Mouse (Mus musculus): ENCODE data around the gene Fbxw11. TPM values are rescaled to one million over a fixed set of nuclear protein-coding genes. Genes with fewer than 3 reads are reported as not detected.
"Not testable (repeated sequence)": the region's sequence is repeated elsewhere in the genome, so short reads cannot be mapped to it uniquely, and the experiment has no call there.

The Fbxw11 gene
- polyA plus RNA-seq, 1 experiment from 2014 or later: 15.4 TPM

GRCm38 (mm10) chr11:32682335-32683102, 40.0 kb downstream of the Fbxw11 start:
- TF ChIP-seq CTCF (IDR thresholded peaks at IDR 0.05; ENCODE audit: low read depth) (no peak), EP300 (IDR thresholded peaks at IDR 0.05; ENCODE audit: low read depth) (no peak)
- no peak overlapping the region for H3K9ac ChIP-seq (replicated peaks)
- H3K4me2 ChIP-seq (ENCODE audit: low read depth, low read length): no peak overlapping the region
- ATAC-seq (no peak), DNase-seq (no peak)
- no peaks in the 10 kb centered on the region for H3K9me3 ChIP-seq (ENCODE audit: low read length)
- peaks cover 30% of the 10 kb centered on the region for H3K4me1 ChIP-seq (ENCODE audit: insufficient read depth)
- 62% methylated on average over 5 of the region's 5 CpGs for WGBS (ENCODE audit: insufficient replicate concordance)
- no peak overlapping the region for H3K4me3 ChIP-seq (ENCODE audit: low read depth, low read length)
- H3K36me3 ChIP-seq (replicated peaks; ENCODE audit: insufficient read depth, low read length): no peaks in the 10 kb centered on the region
- no peaks in the 10 kb centered on the region for H3K27me3 ChIP-seq (ENCODE audit: insufficient read depth, low read length)
- H3K27ac ChIP-seq (ENCODE audit: low read depth): no peak overlapping the region

GRCm38 (mm10) chr11:32684690-32685254, 42.2 kb downstream of the Fbxw11 start:
- Histone ChIP-seq H3K4me1 (ENCODE audit: insufficient read depth) (peaks cover 27% of the 10 kb centered on the region), H3K36me3 (replicated peaks; ENCODE audit: insufficient read depth, low read length) (no peaks in the 10 kb centered on the region), H3K27ac (ENCODE audit: low read depth) (no peak overlapping the region), H3K9ac (replicated peaks) (no peak overlapping the region), H3K4me3 (ENCODE audit: low read depth, low read length) (no peak overlapping the region), H3K27me3 (ENCODE audit: insufficient read depth, low read length) (no peaks in the 10 kb centered on the region), H3K9me3 (ENCODE audit: low read length) (no peaks in the 10 kb centered on the region), H3K4me2 (ENCODE audit: low read depth, low read length) (no peak overlapping the region)
- 72% methylated on average over 3 of the region's 3 CpGs for WGBS (ENCODE audit: insufficient replicate concordance)
- DNase-seq: no peak
- no peak for ATAC-seq
- TF ChIP-seq CTCF (IDR thresholded peaks at IDR 0.05; ENCODE audit: low read depth) (no peak), EP300 (IDR thresholded peaks at IDR 0.05; ENCODE audit: low read depth) (no peak)

- DNase-seq (no peak), ATAC-seq (0 out of 2 replicates have a peak, but pooled peaks have one; percentile 33)
- Histone ChIP-seq H3K9ac (replicated peaks) (no peak overlapping the region), H3K4me2 (ENCODE audit: low read depth, low read length) (no peak overlapping the region), H3K27ac (ENCODE audit: low read depth) (no peak overlapping the region), H3K27me3 (ENCODE audit: insufficient read depth, low read length) (no peaks in the 10 kb centered on the region), H3K4me3 (ENCODE audit: low read depth, low read length) (no peak overlapping the region), H3K9me3 (ENCODE audit: low read length) (no peaks in the 10 kb centered on the region), H3K36me3 (replicated peaks; ENCODE audit: insufficient read depth, low read length) (no peaks in the 10 kb centered on the region), H3K4me1 (ENCODE audit: insufficient read depth) (peaks cover 7% of the 10 kb centered on the region; the same call in 1 of the 2 replicates)
- TF ChIP-seq EP300 (IDR thresholded peaks at IDR 0.05; ENCODE audit: low read depth) (no peak), CTCF (IDR thresholded peaks at IDR 0.05; ENCODE audit: low read depth) (no peak)
- 87% methylated on average over 2 of the region's 2 CpGs for WGBS (ENCODE audit: insufficient replicate concordance)
Observed at GRCm38 (mm10) chr11:32688245-32688855, 45.8 kb downstream of the Fbxw11 start.

- no peaks in the 10 kb centered on the region for H3K9me3 ChIP-seq (ENCODE audit: low read length)
- H3K36me3 ChIP-seq (replicated peaks; ENCODE audit: insufficient read depth, low read length): no peaks in the 10 kb centered on the region
- TF ChIP-seq EP300 (IDR thresholded peaks at IDR 0.05; ENCODE audit: low read depth): no peak
- no peak overlapping the region for H3K27ac ChIP-seq (ENCODE audit: low read depth)
- H3K9ac ChIP-seq (replicated peaks): no peak overlapping the region
- ATAC-seq (no peak), DNase-seq (no peak)
- 81% methylated on average over 1 of the region's 1 CpGs for WGBS (ENCODE audit: insufficient replicate concordance)
- H3K27me3 ChIP-seq (ENCODE audit: insufficient read depth, low read length): no peaks in the 10 kb centered on the region
- H3K4me3 ChIP-seq (ENCODE audit: low read depth, low read length): no peak overlapping the region
- H3K4me1 ChIP-seq (ENCODE audit: insufficient read depth): peaks cover 7% of the 10 kb centered on the region; the same call in 1 of the 2 replicates
- no peak overlapping the region for H3K4me2 ChIP-seq (ENCODE audit: low read depth, low read length)
Observed at GRCm38 (mm10) chr11:32689510-32689909, 47.0 kb downstream of the Fbxw11 start.

- TF ChIP-seq EP300 (IDR thresholded peaks at IDR 0.05; ENCODE audit: low read depth) (no peak), CTCF (IDR thresholded peaks at IDR 0.05; ENCODE audit: low read depth) (no peak)
- no peaks in the 10 kb centered on the region for H3K27me3 ChIP-seq (ENCODE audit: insufficient read depth, low read length)
- ATAC-seq (no peak), DNase-seq (no peak)
- no peaks in the 10 kb centered on the region for H3K9me3 ChIP-seq (ENCODE audit: low read length)
- H3K36me3 ChIP-seq (replicated peaks; ENCODE audit: insufficient read depth, low read length): no peaks in the 10 kb centered on the region
- no peak overlapping the region for H3K4me3 ChIP-seq (ENCODE audit: low read depth, low read length)
- H3K27ac ChIP-seq (ENCODE audit: low read depth): no peak overlapping the region
- WGBS (ENCODE audit: insufficient replicate concordance): 93% methylated on average over 1 of the region's 1 CpGs
- H3K4me2 ChIP-seq (ENCODE audit: low read depth, low read length): no peak overlapping the region
- H3K9ac ChIP-seq (replicated peaks): no peak overlapping the region
- H3K4me1 ChIP-seq (ENCODE audit: insufficient read depth): peaks cover 10% of the 10 kb centered on the region
Observed at GRCm38 (mm10) chr11:32692834-32693233, 50.3 kb downstream of the Fbxw11 start.

GRCm38 (mm10) chr11:32693431-32694141, 51.1 kb downstream of the Fbxw11 start:
- H3K9me3 ChIP-seq (ENCODE audit: low read length): no peaks in the 10 kb centered on the region
- H3K4me1 ChIP-seq (ENCODE audit: insufficient read depth): peaks cover 18% of the 10 kb centered on the region
- no peak for TF ChIP-seq EP300 (IDR thresholded peaks at IDR 0.05; ENCODE audit: low read depth)
- TF ChIP-seq CTCF (IDR thresholded peaks at IDR 0.05; ENCODE audit: low read depth): peak; percentile 55
- ATAC-seq: no peak
- H3K4me2 ChIP-seq (ENCODE audit: low read depth, low read length): no peak overlapping the region
- DNase-seq: no peak
- H3K27me3 ChIP-seq (ENCODE audit: insufficient read depth, low read length): no peaks in the 10 kb centered on the region
- no peaks in the 10 kb centered on the region for H3K36me3 ChIP-seq (replicated peaks; ENCODE audit: insufficient read depth, low read length)
- 69% methylated on average over 7 of the region's 7 CpGs for WGBS (ENCODE audit: insufficient replicate concordance)
- no peak overlapping the region for H3K27ac ChIP-seq (ENCODE audit: low read depth)
- no peak overlapping the region for H3K4me3 ChIP-seq (ENCODE audit: low read depth, low read length)
- H3K9ac ChIP-seq (replicated peaks): no peak overlapping the region

GRCm38 (mm10) chr11:32694322-32695003, 51.9 kb downstream of the Fbxw11 start:
- H3K9me3 ChIP-seq (ENCODE audit: low read length); DNase-seq; ATAC-seq; H3K36me3 ChIP-seq (replicated peaks; ENCODE audit: insufficient read depth, low read length); H3K9ac ChIP-seq (replicated peaks); H3K27ac ChIP-seq (ENCODE audit: low read depth); H3K4me2 ChIP-seq (ENCODE audit: low read depth, low read length); H3K4me3 ChIP-seq (ENCODE audit: low read depth, low read length); H3K27me3 ChIP-seq (ENCODE audit: insufficient read depth, low read length): not testable (repeated sequence)
- peaks cover 22% of the 10 kb centered on the region for H3K4me1 ChIP-seq (ENCODE audit: insufficient read depth)
- 77% methylated on average over 9 of the region's 9 CpGs for WGBS (ENCODE audit: insufficient replicate concordance)

Data from liver, postnatal 0 days (tissue).